Mouse (Mus musculus): ENCODE measurements around the gene Brf1. TPM values are rescaled to one million over a fixed set of nuclear protein-coding genes. Genes with fewer than 3 reads are reported as not detected.

The Brf1 gene
- total RNA-seq, 2 experiments from 2014 or later, result 21.4 to 22.7 TPM

DNA sequence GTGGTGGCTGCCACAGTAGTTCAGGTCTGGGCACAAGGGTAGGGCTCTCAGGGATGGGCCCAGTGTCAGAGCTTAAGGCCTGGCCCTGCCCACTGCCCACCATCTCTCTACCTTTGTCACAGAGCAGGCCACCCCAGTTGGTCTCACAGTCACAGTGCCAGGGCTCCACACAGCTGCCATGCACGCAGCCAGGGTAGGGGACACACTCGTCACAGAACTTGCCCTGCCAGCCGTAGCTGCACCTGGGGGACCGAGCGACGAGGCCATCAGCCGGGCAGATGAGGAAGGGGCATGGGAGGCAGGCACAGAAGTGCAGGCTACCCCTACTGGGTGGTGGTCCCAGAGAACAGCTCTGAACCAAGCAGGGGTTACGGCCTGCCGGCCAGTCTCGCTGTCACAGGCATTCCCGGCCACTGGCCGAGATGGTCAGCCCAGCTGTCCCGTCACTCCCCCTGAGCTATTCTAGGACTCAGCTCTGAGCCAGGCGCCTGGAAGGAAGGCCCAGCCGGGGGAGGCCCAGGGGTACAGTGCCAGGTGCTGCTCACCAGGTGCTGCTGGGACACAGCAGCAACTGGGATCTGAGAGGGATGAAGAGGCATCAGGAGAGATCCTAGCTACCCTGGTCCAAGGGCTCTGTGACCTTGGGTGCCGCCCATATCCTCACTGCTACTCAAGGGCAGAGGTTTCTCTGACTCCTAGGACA is 83.7 kb downstream of the Brf1 start:
- intact Hi-C loops (cut with DNase I; ENCODE audit: low total_unique reads), result no loop called here
- peak; percentile 86 for DNase-seq

DNA sequence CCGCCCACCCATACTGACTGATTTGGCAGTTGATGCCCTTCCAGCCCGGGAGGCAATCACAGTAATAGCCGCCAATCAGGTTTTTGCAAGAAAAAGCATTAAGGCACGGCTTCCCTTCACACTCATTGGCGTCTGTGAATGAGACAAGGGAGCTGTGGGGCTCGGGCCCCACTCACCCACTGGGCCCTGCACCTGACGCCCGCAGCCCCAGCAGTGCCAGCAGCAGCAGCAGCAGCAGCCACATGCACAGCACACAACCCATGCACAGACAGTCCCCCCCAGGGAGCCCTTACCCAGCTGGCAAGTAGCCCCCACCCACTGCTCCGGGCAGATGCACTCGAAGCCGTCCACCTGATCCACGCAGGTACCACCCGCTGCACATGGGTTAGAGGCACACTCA is 84.9 kb downstream of the Brf1 start:
- DNase-seq, result no peak
- intact Hi-C loops (cut with DNase I; ENCODE audit: low total_unique reads), result no loop called here

DNA sequence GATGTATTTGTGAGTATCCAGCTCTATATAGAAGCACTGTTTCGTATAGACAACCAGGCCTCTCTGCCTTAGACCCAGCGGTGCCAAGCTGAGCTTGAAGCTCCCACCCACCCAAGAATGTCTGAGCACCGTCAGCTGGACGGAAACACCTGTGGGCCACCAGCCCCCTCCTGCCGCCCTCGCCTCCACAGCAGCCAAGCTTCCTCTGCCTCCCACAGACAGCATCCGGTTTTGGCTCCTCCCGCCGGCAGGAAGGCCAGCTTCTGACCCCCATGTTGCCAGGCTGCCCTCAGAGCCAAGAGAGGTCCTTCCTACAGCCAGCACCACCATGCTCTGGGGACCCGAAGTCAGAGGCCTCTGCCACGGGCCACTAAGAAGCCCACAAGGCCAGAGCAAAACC is 86.0 kb downstream of the Brf1 start:
- DNase-seq, result no peak
- intact Hi-C loops (cut with DNase I; ENCODE audit: low total_unique reads), result no loop called here

DNA sequence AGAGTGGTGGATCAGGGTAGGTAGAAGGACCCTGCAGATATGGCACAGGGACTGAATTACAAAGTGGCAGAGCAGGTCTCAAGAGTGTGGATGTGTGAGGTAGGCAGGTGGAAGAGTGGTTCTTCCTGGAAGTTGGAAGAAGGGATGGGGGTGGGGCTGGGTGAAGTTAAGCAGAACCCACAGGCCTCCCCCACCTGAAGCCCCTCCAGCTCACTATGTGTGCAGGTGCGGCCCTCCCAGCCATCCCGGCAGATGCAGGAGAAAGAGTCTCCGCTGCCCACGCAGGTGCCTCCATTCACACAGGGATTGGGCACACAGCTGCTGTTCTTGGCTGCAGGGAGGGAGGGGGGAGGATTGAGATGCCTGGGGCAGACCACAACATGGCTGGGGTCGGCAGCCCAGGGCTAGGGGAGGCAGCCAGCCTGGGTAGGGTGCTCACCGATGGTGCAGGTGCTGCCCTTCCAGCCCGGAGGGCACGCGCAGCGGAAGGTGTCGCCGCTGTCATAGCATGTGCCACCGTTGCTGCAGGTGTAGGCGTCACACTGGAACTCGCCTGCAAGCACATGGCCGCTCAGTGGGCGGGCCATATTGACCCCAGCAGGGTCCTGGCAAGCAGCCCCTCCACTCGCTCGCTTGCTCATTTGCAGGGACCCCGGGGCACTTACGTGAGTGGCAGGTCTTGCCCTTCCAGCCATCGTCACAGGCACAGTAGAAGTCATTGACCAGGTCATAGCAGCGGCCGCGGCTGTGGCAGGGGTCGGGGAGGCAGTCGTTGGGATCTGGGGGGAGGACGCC is 87.4 kb downstream of the Brf1 start:
- intact Hi-C loops (cut with DNase I; ENCODE audit: low total_unique reads), result no loop called here
- DNase-seq, result no peak

DNA sequence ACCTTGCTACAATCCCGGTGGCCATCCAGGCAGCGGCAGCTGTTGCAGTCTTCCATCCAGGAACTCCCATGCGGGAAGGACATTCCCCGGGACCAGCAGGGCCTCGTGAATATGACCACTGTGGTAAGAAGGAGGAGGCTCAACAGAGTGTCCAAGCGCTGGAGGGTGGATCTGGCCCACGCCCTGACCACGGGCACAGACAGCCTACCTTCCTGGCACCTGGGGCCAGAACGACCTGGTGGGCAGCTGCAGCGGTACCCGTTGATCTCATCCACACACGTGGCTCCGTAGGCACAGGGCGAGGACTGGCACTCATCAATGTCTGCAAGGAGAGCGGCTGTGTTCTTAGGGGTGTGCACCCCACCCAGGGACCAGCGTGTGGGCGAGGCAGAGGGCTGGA is 88.8 kb downstream of the Brf1 start:
- DNase-seq, result no peak
- intact Hi-C loops (cut with DNase I; ENCODE audit: low total_unique reads), result no loop called here

Small RNA genes within 50 kb of the gene (microRNA-seq; reads per million reads assigned to microRNA genes)
- gene Mir6941, result 0 to 0.96 reads per million in 2 experiments

Other genes with a start within 250 kb of the Brf1 start
- 1 to 10 TPM; 3.2 to 4.1 TPM for gene Pld4, start 240.0 kb downstream of the Brf1 start, total RNA-seq (2021)
- gene Ahnak2, start 198.0 kb downstream of the Brf1 start, total RNA-seq (2021), result 10 to 100 TPM in 1 of 2 experiments, 1 to 10 TPM in 1; 7.8 to 11.3 TPM
- under 1 TPM; 0.62 to 0.73 TPM for gene Clba1, start 191.8 kb downstream of the Brf1 start, total RNA-seq (2021)
- 1 to 10 TPM; 4.3 to 5.8 TPM for gene Cdca4, start 171.3 kb downstream of the Brf1 start, total RNA-seq (2021)
- gene Gpr132, start 132.5 kb downstream of the Brf1 start, total RNA-seq (2021), result under 1 TPM in 1 of 2 experiments, not detected in 1; 0.10 TPM
- 10 to 100 TPM; 24.2 to 25.5 TPM for gene Jag2, start 70.9 kb downstream of the Brf1 start, total RNA-seq (2021)
- gene Nudt14, start 58.6 kb downstream of the Brf1 start, total RNA-seq (2021), result 10 to 100 TPM; 14.8 to 17.5 TPM
- 10 to 100 TPM in 1 of 2 experiments, 1 to 10 TPM in 1; 7.3 to 10.2 TPM for gene Btbd6, start 24.2 kb downstream of the Brf1 start, total RNA-seq (2021)
- gene Pacs2, start 13.8 kb upstream of the Brf1 start, total RNA-seq (2021), result 10 to 100 TPM; 31.9 to 41.4 TPM
- under 1 TPM in 1 of 2 experiments, not detected in 1; 0.27 TPM for gene Tex22, start 73.8 kb upstream of the Brf1 start, total RNA-seq (2021)
- gene Mta1, start 97.6 kb upstream of the Brf1 start, total RNA-seq (2021), result 10 to 100 TPM; 34.6 to 35.4 TPM
- gene Crip2, start 139.5 kb upstream of the Brf1 start, total RNA-seq (2021), result 10 to 100 TPM; 82.5 to 84.7 TPM
- 100 to 1,000 TPM; 115 to 139 TPM for gene Crip1, start 145.6 kb upstream of the Brf1 start, total RNA-seq (2021)
- 1 to 10 TPM in 1 of 2 experiments, under 1 TPM in 1; 0.69 to 1.6 TPM for gene Tedc1, start 155.7 kb upstream of the Brf1 start, total RNA-seq (2021)
- under 1 TPM; 0.33 to 0.47 TPM for gene Tmem121, start 185.2 kb upstream of the Brf1 start, total RNA-seq (2021)

Measured in gastrocnemius, postnatal 14 days (tissue).